Mouse (Mus musculus): ENCODE data around the gene Ift57.

Ift57 gene

DNA sequence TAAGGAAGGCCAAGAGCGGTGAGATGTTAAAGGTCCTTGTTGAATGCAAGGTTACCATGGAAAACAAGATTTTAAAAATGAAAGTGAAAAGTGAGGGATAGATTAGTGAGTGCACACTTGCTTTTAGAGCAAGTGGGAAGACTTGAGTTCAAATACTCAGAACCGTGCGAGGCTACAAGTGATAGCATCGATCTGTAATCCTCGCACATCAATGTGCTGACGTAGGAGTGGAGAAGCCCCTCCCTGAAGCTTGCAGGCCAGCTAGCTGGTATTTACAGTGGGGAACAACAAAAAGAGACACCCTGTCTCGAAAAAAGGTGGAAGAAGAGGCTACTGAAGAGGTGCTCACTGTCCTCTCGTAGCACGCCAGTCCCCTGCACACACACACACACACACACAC, 94.6 kb downstream of the Ift57 start:
- DNase-seq (ENCODE audit: low spot score): no peak

DNA sequence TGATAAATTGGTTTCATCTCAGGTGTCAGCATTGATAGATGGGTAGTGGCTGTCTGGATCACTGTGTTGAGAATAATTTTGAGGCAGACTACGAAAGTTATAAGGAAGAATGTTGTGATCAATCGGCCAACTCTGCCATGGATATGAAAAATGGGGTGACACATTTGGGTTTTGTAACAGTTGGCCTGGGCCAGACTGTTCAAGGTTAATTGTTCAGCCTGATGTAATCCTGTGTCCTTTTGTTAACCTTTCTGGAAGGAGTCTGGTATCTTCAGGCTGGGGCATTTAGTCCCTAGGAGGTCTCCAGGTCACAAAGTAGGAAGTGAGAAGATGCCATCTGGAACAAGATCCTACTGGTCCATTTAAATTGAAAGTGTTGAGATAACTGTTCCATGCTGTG, 97.2 kb downstream of the Ift57 start:
- DNase-seq (ENCODE audit: low spot score): no peak

GRCm38 (mm10) chr16:49796954-49797353, 97.9 kb downstream of the Ift57 start:
- DNase-seq (ENCODE audit: low spot score): no peak

- no peak for DNase-seq (ENCODE audit: low spot score)
Observed at GRCm38 (mm10) chr16:49798790-49799189, 99.8 kb downstream of the Ift57 start.

DNA sequence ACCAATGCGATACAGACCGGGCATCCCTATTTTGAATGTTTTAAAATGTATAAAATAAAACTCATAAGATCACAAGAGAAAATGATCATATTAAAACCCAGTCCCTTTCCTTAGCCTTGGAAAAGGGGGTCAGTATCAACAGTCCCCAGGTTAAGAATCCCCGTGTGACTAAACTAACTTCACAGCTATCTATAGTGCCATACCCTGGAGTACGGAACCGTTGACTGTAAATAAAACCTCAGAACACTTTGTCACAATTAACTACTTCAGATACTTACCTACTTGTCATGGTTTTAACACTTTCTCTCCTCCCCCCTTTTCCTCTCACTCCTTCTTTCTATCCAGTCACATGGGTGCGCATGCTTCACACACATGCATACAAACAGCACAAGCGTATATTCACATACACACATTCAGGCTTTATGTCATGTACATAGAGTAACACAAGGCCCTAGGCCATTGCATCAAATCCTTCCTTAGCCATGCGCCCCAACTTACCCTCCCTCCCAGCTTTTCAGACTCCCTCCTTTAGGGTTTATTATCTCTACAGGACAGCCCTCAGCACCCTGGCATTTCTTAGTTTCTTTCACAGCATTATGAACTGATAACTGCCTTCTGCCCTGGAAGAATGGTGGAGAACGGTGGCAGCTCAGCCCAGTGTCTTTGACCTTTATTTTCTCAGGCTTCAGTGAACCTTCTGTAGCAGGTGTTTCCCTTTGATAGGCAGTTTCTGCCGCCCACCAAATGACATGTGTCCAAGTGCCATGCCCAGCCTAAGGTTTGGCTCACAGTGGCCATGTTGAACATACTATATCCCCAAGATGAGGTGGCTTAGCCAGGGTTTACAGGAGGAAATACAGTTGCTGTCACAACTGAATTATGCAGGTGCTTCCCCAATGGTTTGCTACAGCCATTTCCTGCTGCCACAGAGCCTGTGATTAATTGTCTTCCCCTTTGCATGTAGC, 100.8 kb downstream of the Ift57 start, which contains the start of gene Cd47:
Cd47 (plus strand) TSS at position 937 of the 965 bp plus-strand sequence.
- DNase-seq (ENCODE audit: low spot score): no peak

DNA sequence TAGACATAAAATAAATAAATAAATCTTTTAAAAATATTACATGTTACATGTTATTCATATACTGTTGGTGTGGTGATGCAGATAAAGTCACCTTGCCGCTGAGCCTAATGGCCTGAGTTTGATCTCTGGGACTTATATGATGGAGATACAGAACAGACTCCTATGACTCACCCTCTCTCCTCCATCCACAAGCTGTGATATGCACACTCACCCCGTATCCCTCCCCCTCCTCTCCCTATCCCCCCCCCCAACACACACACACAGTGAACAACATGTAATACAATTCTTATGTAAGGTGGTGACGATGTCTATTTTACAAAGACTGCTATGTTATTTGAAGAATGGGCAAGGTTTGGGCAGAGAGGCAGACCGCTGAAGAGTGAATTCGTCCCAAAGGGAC, 102.0 kb downstream of the Ift57 start:
- DNase-seq (ENCODE audit: low spot score): no peak

DNA sequence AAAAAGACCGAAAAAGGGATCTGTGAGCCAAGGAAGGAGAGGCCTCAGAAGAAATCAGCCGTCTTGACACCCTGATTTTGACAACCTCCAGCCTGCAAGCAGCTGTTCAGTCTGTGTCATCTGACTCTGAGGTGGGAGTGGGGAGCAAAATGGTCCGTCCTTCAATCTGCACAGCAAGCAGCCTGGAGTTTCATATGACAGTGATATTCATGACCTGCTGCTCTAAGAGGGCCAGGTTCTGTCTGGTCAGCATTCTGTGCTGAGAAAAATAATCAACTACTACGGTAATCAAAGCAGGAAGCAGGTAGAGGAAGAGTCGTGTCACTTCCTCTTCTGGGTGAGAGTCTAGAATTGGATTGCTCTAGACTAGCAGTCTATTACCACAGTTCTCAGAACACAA, 102.4 kb downstream of the Ift57 start:
- no peak for DNase-seq (ENCODE audit: low spot score)

DNA sequence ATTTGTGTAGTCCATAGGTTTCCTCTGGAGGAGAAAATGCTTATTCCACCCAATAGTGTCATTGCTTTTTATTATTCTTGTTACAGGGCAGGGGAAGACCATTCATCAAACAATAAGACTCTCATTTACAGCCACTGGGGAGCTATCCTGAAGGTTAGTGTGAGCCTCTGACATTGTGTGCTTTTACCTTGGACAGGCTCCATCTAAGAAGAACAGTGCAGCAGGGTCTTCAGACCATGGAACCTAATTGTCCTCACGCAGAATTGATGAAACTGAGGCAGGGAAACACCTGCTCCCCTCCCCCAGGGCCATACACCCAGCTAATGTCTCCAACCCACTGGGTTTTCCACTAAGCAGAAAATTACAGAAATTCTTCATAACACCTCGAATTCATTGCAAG, 104.0 kb downstream of the Ift57 start:
- DNase-seq (ENCODE audit: low spot score): no peak

DNA sequence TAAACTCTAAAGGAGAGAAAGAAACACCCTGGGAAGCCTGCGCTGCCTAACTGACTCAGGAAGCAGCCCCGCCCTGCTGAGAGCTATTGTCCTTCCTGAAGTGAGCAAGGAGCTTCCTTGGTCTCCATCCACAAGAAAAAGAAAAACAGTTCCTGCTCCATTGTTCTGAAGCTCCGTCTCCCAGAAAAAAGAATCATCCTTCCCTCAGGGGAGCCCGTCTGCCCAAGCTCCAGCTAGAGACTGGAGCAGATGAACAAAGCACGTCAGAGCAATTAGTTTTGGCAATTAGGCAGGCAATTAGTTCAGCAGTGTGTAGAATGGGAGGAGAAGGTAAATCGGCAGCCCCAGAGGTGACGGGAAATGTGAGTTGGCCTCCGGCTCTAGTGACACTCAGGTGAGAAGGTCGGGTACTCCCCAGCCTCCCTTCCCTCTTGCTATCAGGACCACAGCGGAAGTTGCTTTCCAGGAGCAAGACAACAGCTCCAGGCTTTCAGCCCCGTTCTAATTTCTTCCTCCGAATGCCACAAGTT, 105.0 kb downstream of the Ift57 start:
- DNase-seq (ENCODE audit: low spot score): no peak

GRCm38 (mm10) chr16:49806920-49807319, 107.9 kb downstream of the Ift57 start:
- DNase-seq (ENCODE audit: low spot score): no peak

DNA sequence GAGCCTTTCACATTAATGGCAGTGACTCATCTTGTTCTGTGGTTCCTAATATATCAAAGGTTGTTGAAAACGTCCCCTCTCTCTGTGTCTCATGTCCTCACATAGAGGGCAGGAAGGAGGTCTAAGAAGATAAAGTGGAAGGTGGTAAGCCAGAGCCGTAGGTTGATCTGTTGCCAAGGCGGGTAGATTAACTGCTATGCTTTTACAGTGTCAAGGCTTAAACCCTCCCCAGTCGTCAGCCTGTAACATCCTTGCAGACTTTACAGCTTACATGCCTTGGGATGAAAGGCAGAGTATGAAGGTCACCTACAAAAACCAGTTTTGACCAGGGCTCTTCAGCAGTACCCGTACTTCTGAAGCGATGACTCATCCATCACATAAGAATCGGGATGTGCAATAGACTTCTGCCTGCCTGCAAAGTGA, 108.4 kb downstream of the Ift57 start:
- DNase-seq (ENCODE audit: low spot score): no peak

DNA sequence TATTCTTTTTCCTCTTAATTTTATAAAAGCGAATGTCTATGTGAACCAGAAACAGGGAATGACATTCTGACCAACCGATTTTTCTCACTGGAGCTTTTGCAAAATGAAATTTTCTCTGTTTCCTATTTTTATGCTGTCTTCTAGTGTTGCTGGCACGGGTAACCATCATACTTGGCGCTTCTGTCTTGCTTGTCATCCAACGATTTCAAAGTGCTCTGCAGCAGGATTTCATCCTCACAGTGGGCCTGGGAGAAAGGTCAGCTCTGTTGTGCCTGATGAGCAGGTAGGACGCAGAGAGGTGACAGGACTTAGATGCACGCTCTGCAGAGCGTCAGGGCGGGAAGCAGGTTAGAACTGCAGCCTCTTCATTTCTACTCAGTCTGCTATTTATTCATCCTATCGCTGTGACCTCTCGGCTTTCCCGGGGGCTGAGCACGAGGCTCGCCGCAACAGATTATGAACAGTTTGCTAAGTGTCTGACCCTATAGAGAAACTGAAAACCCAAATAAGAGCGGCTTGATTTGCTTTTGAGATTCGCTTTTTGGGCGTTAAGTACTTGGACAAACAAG, 108.9 kb downstream of the Ift57 start:
- DNase-seq (ENCODE audit: low spot score): no peak

DNA sequence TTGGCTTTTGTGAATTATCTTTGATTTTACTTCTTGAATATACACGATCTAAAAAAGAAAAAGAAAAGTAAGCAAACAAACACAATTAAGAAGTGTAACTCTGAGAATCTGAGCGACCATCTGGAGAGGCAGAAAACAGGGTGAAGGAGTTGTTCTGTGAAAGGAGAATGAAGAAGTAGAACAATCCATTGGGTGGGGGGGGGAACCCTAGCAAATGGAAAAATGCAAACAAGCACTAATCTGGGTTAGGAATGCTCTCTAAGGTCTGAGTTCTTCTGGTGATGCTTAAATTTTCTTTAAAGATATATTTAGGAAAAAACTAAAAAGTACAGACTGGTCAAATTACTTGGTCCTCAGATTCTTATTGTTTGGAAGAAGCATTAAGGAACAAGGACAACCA, 112.9 kb downstream of the Ift57 start:
- DNase-seq (ENCODE audit: low spot score): no peak

GRCm38 (mm10) chr16:49812821-49813616, 114.0 kb downstream of the Ift57 start:
- no peak for DNase-seq (ENCODE audit: low spot score)

DNA sequence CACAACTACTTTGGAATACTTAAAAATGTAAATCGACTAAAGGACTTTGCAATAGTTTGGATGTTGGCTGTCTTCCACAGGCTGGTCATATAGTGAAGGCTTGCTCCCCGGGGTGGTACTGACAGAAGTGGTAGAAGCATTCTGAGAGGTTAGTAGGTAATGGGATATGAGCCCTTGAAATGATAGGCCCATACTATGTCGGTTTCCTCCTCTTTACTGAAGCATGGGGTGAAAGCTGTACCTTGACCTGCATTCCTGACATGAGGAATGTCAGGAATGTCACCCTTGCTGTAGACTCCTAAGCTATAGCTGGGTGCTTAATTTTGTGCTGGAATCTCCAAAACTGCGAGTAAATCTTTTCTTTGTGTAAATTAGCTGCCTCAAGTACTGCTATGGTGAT, 115.4 kb downstream of the Ift57 start:
- no peak for DNase-seq (ENCODE audit: low spot score)
